Mouse (Mus musculus) midbrain, embryonic 16.5 days (tissue): ENCODE results near the gene Sypl2. TPM values are rescaled to one million over a fixed set of nuclear protein-coding genes. Genes with fewer than 3 reads are reported as not detected.

Source experiments
- ATAC-seq: fragments of 200-750 bp; cut with Nextera tagmentation; 2 replicates; pipeline ENCODE4 v1.8.0; 2017; ENCODE audit warnings: moderate TSS enrichment
- H3K27ac ChIP-seq: fragments of 300-500 bp; sonication (generic); 2 replicates; pipeline ENCODE4 v1.5.1; 2014; ENCODE audit warnings: mild to moderate bottlenecking, low read length, mixed read lengths
- H3K27me3 ChIP-seq: fragments of 300-500 bp; sonication (generic); 2 replicates; pipeline ENCODE4 v1.6.1; 2014; ENCODE audit warnings: low read depth, low read length, mixed read lengths; ENCODE audit not compliant: control insufficient read depth, insufficient read depth
- H3K36me3 ChIP-seq: fragments of 300-500 bp; sonication (generic); 2 replicates; pipeline ENCODE4 v1.6.1; 2014; ENCODE audit warnings: mild to moderate bottlenecking, low read length, moderate library complexity, mixed read lengths; ENCODE audit not compliant: control insufficient read depth, insufficient read depth
- H3K4me1 ChIP-seq: fragments of 300-500 bp; sonication (generic); 2 replicates; pipeline ENCODE4 v1.6.1; 2014; ENCODE audit warnings: mild to moderate bottlenecking, low read length, mixed read lengths; ENCODE audit not compliant: control insufficient read depth, insufficient read depth
- H3K4me2 ChIP-seq: fragments of 300-500 bp; sonication (generic); 2 replicates; pipeline ENCODE4 v1.6.1; 2014; ENCODE audit warnings: mild to moderate bottlenecking, low read length, mixed read lengths
- H3K4me3 ChIP-seq: fragments of 300-500 bp; sonication (generic); 2 replicates; pipeline ENCODE4 v1.5.1; 2014; ENCODE audit warnings: low read depth, mild to moderate bottlenecking, low read length, moderate library complexity, mixed read lengths
- H3K9ac ChIP-seq: fragments of 300-500 bp; sonication (generic); 2 replicates; pipeline ENCODE4 v1.6.1; 2014; ENCODE audit warnings: low read depth, low read length, mixed read lengths
- H3K9me3 ChIP-seq: fragments of 300-500 bp; sonication (generic); replicated peaks from 2 replicates; pipeline ENCODE4 v1.6.1; 2014; ENCODE audit warnings: mild to moderate bottlenecking, low read length, mixed read lengths; ENCODE audit not compliant: control insufficient read depth, poor library complexity, severe bottlenecking
- WGBS: fragments of 180-500 bp; shearing (Covaris S2); extraction: QIAGEN DNeasy Blood & Tissue Kit; methylation state at CpG from one replicate; pipeline ENCODE4 v1.1.7; 2014; 5-methylcytosine and 5-hydroxymethylcytosine counted together
- polyA plus RNA-seq: library from polyadenylated mRNA; unstranded; fragments of >200 nt; fragmentation: Nextera tagmentation; extraction: Ambion mirVana; gene quantifications from 2 replicates; pipeline ENCODE4 v1.2.1, GENCODE M21; 2015

The Sypl2 gene
- polyA plus RNA-seq, 1 experiment from 2014 or later = 0.67 TPM

DNA sequence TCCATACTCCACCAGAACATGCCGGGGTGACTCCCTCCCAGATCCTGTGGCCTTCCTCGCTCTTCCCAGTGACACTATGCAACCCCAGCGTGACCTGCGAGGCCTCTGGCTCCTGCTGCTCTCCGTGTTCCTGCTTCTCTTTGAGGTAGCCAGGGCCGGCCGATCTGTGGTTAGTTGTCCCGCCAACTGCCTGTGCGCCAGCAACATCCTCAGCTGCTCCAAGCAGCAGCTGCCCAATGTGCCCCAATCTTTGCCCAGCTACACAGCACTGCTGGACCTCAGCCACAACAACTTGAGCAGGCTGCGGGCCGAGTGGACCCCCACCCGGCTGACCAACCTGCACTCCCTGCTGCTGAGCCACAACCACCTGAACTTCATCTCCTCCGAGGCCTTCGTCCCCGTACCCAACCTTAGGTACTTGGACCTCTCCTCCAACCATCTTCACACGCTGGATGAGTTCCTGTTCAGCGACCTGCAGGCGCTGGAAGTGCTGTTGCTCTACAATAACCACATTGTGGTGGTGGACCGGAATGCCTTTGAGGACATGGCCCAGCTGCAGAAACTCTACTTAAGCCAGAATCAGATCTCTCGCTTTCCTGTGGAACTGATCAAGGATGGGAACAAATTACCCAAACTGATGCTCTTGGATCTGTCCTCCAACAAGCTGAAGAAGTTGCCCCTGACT is 39.2 kb downstream of the Sypl2 start:
- Histone ChIP-seq H3K36me3 (peaks cover 4% of the 10 kb centered on the region), H3K9ac (peak overlapping the region; percentile 90), H3K4me2 (peak overlapping the region; percentile 88), H3K27ac (no peak overlapping the region), H3K4me3 (peak overlapping the region; percentile 89), H3K4me1 (peaks cover 24% of the 10 kb centered on the region), H3K9me3 (no peaks in the 10 kb centered on the region), H3K27me3 (no peaks in the 10 kb centered on the region; the same call in 1 of the 2 replicates)
- ATAC-seq = peak; percentile 7; the same call in 1 of the 2 replicates
- WGBS = 64% methylated on average over 20 of the region's 20 CpGs

DNA sequence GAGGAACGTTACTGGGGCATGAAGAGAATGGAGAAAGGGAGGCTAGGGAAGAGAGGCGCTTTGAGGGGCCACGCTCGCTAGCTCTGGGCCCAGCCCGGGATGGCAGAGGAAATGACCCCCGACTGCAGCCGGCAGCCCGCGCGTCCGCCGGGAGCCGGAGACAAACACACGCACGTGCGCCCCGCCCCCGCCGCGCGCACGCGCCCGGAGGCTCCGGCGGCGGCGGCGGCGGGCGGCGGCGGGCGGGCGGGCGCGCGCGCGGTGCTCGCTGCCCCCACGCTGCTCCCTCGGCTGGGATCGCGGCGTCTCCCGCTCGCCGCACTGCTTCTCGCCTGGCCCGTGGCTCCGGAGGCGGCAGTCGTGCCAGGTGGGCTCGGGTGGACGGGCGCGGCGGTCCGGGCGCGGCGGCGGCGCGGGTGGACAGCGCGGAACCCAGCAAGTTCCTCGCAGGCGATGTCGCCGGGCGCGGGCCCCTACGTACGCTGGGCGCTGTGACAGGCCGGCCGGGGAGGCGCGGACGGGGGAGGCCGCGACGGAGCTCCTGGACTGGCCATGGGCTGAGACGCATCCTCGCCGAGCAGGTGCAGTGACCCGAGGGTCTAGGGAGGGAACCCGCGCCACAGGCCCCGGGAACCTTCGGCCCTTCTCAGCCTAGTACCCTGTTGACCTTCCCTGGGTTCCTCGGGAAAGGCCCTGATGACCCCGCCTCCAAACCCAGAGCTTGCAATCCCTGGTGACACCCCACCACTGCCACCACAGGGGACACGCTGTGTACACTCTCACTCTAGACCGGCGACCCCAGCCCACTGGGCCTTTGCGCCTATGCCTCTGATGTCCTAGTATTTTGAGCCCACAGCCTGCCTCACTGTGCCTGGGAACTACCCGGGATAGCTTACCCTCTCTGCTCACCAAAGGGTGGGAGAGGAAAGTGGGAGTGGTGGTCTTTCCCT is 40.1 kb downstream of the Sypl2 start, which contains the start of gene Amigo1:
Amigo1 (plus strand) TSS at position 238 of the 950 bp plus-strand sequence.
- peak within 1 kb of the TSS; percentile 90 for H3K9ac ChIP-seq
- no peaks in the 10 kb centered on the region; the same call in 1 of the 2 replicates for H3K27me3 ChIP-seq
- H3K36me3 ChIP-seq = peaks cover 4% of the 10 kb centered on the region
- peaks cover 24% of the 10 kb centered on the region for H3K4me1 ChIP-seq
- H3K4me2 ChIP-seq = peak within 1 kb of the TSS; percentile 88
- H3K9me3 ChIP-seq = no peaks in the 10 kb centered on the region
- peak; percentile 78 for ATAC-seq
- whole genome bisulfite sequencing = 2% methylated on average over 50 of the region's 100 CpGs
- H3K27ac ChIP-seq = peak within 1 kb of the TSS; percentile 67
- H3K4me3 ChIP-seq = peak within 1 kb of the TSS; percentile 89

GRCm38 (mm10) chr3:108185460-108186097 is 40.9 kb downstream of the Sypl2 start:
- Histone ChIP-seq H3K9ac (peak overlapping the region; percentile 90), H3K9me3 (no peaks in the 10 kb centered on the region), H3K4me1 (peaks cover 24% of the 10 kb centered on the region), H3K27me3 (no peaks in the 10 kb centered on the region; the same call in 1 of the 2 replicates), H3K4me3 (peak overlapping the region; percentile 89), H3K4me2 (peak overlapping the region; percentile 88), H3K36me3 (peaks cover 4% of the 10 kb centered on the region), H3K27ac (peak overlapping the region; percentile 67; the same call in 1 of the 2 replicates)
- ATAC-seq = peak; percentile 44; the same call in 1 of the 2 replicates
- WGBS = 4% methylated on average over 16 of the region's 16 CpGs

- Histone ChIP-seq H3K9me3 (no peaks in the 10 kb centered on the region), H3K36me3 (peaks cover 4% of the 10 kb centered on the region)
- 80% methylated on average over 3 of the region's 3 CpGs for WGBS
Observed at GRCm38 (mm10) chr3:108184742-108185141, 41.7 kb downstream of the Sypl2 start.

DNA sequence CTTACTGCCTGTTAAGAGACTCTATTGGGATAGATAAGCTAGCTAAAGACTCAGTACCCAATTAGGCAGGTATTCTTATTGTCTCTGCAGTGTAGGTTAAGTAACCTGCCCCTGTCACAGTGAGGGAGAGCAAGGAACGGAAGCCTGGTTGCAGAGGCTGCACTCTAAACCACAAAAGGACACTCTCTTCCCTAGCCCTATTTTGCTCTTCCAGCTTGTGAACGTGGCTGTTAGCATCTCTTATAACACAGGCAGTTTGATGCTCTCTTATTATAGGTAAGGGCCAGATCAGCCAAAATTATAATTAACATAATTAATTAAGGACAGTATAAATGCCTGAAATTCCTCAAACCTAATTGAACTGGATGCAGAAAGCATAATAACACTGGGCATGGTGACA is 45.9 kb downstream of the Sypl2 start:
- peaks cover 5% of the 10 kb centered on the region for H3K4me1 ChIP-seq
- H3K36me3 ChIP-seq = no peaks in the 10 kb centered on the region
- H3K4me2 ChIP-seq = no peak overlapping the region
- no peaks in the 10 kb centered on the region; the same call in 1 of the 2 replicates for H3K27me3 ChIP-seq
- 49% methylated on average over 2 of the region's 2 CpGs for WGBS
- H3K4me3 ChIP-seq = no peak overlapping the region
- no peaks in the 10 kb centered on the region for H3K9me3 ChIP-seq
- no peak for ATAC-seq
- H3K27ac ChIP-seq = no peak overlapping the region
- H3K9ac ChIP-seq = no peak overlapping the region

More at GRCm38 (mm10) chr3:108184742-108185141, 41.7 kb downstream of the Sypl2 start:
- Histone ChIP-seq H3K9ac (no peak overlapping the region), H3K4me1 (peaks cover 24% of the 10 kb centered on the region), H3K4me3 (no peak overlapping the region), H3K27me3 (no peaks in the 10 kb centered on the region; the same call in 1 of the 2 replicates), H3K4me2 (no peak overlapping the region), H3K27ac (no peak overlapping the region)
- ATAC-seq = no peak

GRCm38 (mm10) chr3:108178756-108179715 is 47.4 kb downstream of the Sypl2 start:
- peaks cover 13% of the 10 kb centered on the region for H3K4me1 ChIP-seq

DNA sequence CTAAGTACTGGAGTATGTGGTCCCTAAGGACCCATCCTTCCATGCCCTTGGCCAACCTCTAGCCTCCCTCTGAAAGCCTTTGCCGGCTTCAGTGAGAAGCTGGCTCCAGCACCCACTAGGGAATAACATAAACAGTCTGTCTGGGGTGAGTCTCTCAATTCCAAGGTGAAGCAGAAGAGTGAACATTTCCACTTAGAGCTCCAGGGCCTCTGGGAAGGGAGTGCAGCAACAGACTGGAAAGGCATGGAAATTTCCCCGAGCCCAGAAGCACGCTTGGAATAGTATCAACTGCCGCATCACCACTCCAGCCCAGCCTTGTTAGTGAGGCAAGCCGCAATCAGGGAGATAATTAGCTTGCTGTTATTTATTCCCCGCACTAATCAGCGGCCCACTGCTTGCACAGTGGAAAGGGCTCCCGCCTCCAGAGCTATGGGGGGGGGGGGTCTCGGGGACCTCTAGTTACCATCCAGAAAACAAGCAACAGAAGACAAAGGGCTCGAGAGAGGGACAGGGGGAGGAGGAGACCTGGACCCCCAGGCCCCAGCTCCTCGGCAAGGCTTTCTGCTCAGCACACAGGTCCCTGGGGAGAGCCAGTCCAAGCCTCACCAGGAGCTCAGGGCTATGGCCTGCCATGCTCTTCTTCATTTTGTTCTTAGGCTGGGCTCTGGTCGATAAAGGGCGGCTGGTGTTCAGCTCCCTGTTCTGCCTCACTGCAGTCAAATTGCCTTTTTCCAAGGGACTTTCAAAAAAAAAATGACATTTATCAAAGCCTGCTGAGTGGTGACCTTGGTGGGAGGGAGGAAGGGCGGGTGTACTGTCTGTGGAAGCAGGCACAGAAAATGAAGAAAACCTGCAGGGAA is 51.5 kb downstream of the Sypl2 start:
- H3K4me3 ChIP-seq = no peak overlapping the region
- peak overlapping the region; percentile 85 for H3K27ac ChIP-seq
- H3K9ac ChIP-seq = peak overlapping the region; percentile 49; the same call in 1 of the 2 replicates
- H3K9me3 ChIP-seq = no peaks in the 10 kb centered on the region
- no peaks in the 10 kb centered on the region for H3K36me3 ChIP-seq
- ATAC-seq = peak; percentile 84
- 16% methylated on average over 12 of the region's 14 CpGs for WGBS
- peak overlapping the region; percentile 42 for H3K4me2 ChIP-seq
- no peaks in the 10 kb centered on the region for H3K27me3 ChIP-seq
- peaks cover 13% of the 10 kb centered on the region for H3K4me1 ChIP-seq

More at GRCm38 (mm10) chr3:108178756-108179715, 47.4 kb downstream of the Sypl2 start:
- Histone ChIP-seq H3K36me3 (no peaks in the 10 kb centered on the region), H3K27me3 (no peaks in the 10 kb centered on the region), H3K4me3 (no peak overlapping the region), H3K9me3 (no peaks in the 10 kb centered on the region), H3K9ac (no peak overlapping the region), H3K4me2 (no peak overlapping the region), H3K27ac (no peak overlapping the region)
- 81% methylated on average over 7 of the region's 7 CpGs for WGBS
- no peak for ATAC-seq
